Mouse (Mus musculus) ovary, adult 18-20 months (tissue): ENCODE results near the gene Usp49.
"Not testable (repeated sequence)": the region's sequence is repeated elsewhere in the genome, so short reads cannot be mapped to it uniquely, and the experiment has no call there.

Experiments
- DNase-seq: peaks from one replicate; pipeline ENCODE4 v3.0.0; 2022; ENCODE audit warnings: low spot score, mixed read lengths

Usp49 gene

DNA sequence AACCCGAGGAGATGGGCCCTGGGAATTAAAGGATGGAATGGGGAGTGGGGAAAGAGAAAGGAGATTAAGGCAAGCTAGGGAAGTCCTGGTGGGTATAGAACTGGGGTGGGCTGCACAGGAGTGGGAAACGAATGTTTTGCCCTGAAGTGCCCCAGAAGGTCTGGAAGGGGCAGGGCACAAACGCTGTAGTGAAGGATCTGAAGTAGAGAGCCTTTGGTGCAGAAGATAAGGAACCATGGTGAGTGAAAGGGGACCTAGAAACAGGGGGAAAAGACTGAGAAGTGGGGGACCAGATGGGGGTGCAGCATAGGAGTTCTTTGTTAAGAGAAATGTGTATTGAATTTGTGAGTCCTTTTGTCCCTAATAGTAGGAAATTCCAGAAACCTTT is at the start of gene Usp49:
Usp49 (plus strand) TSS at position 13 of the 388 bp plus-strand sequence.
- no peak for DNase-seq

DNA sequence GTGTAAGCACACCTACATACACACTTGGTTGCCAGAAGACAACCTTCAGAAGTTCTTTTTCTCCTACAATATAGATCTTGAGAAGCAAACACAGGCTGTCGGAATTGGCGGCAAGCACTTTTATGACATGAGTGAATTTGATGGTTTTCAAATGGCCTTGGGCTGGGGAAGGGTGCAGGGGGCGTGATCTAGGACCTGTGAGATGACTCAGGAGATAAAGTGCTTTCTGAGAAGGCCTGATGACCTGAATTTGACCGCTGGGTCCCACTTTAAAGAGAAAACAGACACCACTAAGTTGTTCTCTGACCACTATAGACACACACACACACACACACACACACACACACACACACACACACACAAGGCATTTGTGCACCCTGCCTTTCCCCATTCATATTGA is 49.5 kb upstream of the Usp49 start:
- no peak for DNase-seq

DNA sequence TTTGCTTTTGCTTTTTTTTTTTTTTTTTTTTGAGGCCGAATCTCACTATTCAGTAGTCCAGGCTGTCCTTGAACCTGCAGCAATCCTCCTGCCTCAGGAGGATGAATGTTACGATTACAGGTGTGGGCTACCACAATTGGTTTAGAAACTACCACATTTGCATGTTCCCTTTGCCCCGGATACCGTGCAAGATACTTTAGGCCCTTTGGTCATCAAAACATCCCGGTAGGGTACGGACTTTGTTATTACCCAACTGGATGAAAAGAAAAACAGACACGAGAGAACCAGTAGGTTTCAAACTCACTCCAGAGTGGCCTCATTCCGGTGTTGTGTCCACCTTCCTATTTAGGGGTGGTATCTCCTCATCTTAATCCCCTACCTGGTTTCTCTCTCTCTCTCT is 42.0 kb upstream of the Usp49 start:
- no peak for DNase-seq

DNA sequence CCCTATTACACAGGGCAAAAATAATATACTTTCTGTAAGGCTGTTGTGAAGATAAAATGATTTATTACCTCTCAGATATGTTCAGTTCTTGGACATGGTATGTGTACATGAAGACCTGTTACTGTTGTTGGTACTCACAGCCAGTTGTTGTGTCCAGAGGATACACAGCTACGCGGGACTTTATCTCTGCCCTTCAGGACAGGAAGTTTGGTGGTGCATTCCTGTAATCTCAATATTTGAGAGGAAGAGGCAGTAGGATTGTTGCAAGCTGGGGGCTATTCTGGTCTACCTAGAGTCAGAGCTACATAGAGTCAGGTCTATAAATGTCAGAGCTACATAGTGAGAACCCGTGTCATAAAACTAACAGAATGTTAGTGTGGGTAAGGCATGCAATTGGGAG is 39.4 kb upstream of the Usp49 start:
- no peak for DNase-seq

DNA sequence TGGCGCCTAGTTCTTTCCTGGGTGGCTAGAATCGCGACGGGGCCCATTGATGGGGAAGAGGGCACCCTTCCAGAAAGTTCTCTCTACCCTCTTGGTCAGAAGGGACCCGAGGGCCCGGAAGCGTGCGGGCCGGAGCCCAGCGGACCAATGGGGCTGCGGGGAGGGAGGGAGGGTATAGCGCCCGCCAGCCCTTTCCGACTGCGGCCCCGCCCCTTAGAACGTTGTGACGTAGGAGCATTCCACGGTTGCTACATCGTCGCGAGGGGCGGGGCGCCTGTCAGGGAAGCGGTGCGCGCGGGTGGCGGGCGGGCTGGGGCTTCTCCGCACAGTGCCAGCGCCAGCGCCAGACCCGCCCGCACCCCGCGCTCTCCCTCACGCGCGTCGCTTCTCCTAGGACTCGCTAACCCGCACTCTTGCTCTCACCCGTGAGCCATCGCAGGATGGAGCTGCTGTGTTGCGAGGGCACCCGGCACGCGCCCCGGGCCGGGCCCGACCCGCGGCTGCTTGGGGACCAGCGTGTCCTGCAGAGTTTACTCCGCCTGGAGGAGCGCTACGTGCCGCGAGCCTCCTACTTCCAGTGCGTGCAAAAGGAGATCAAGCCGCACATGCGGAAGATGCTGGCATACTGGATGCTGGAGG is 37.2 kb upstream of the Usp49 start:
- DNase-seq = peak; percentile 85

DNA sequence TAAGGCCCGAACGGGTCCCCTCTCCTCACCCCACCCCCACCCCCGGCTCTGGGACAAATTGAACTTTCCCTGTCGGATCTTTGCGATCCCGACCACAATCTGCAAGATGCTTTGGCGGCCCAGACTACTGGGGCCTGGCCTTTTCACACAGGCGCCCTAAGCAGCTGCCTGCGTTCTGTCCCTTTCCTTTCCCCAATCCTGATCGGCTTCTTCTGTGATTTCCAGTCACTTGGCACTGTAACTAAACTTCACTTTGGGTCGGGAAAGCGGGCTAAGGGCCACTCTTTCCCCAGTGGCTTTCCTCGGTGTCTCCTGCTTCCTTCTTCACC is 36.7 kb upstream of the Usp49 start:
- DNase-seq = no peak

DNA sequence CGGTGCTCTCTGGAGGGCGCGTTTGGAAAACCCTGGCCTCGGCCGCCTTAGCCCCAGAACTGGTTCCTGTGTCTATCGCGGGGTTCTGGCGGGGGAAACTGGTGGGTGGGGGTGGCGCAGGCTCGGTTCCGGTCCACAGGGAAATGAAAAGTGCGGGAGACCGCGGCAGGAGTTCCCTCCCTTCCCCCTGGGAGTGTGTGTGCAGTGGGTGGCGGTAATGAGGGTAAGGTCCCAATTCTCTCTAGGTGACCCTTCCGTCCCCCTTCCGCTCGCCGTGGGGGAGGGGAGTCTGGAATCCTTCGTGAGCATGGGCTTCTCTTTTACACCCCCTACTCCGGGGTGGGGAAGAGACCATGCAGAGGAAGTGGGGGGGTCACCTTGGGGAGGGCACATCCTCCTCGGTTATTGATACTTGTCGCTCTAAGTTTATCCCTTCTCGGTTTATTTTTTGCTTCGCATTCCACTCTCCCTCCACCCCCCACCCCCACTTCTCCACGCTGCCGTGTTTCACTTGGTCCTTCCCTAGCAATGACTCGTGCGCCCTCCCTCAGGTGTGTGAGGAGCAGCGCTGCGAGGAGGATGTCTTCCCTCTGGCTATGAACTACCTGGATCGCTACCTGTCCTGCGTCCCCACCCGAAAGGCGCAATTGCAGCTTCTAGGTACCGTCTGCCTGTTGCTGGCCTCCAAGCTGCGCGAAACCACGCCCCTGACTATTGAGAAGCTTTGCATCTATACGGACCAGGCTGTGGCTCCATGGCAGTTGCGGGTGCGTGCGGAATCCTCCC is 36.1 kb upstream of the Usp49 start:
- no peak for DNase-seq

DNA sequence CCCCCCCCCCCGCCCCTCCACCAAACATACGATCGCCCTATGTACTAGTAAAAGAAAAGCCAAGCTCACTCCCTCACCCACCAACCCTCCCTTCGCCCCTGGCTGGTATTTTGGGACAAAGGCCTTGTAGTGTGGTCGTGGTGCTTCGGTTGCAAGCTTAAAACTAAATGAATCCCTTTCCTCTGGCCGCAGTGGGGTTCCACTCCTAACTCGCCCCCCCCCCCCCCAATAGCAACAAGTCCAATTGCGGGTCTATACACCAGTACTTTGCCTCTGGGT is 35.6 kb upstream of the Usp49 start:
- no peak for DNase-seq

DNA sequence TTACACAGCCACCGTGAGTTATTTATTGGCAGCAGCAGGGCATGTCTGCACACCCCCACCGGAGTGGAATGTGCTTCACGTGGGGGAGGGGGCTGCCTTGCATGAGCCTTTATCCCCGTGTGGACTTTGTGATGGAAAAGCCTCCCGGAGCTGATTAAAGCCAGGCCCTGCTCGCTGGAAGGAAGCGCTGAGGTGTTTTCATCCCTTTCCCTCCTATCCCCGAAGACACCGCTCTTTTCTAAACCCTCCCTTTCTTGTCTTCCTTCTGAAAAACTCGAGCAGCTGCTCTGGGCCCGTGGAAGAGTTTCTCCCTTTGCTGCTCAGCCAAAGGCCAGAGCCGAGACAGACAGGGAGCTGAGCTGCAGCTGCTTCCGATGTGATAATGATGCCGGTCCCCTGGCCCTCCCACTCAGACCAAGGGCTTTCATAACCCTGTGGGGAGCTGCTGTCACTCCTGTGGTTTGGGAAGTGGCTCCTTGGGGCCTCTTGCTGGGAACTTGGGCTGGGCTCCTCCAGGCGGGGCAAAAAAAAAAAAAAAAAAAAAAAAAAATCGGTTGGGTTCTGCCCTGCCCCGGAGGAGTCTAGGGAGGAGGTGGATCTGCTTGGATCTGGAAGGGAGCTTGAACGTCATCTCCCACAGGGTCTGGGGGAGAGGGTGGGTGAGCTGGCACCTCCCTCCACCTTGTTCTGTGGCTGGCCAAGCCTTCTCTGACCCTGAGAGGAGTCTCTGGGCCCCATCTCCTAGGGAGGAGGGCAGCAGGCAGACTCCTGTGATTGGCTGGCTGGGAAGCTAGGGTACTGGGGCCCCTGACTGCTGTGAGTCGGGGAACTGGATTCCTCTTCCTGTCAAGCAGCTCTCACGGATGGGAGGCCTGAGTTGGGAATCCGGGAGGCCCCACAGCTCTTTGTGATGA is 35.0 kb upstream of the Usp49 start:
- no peak for DNase-seq

DNA sequence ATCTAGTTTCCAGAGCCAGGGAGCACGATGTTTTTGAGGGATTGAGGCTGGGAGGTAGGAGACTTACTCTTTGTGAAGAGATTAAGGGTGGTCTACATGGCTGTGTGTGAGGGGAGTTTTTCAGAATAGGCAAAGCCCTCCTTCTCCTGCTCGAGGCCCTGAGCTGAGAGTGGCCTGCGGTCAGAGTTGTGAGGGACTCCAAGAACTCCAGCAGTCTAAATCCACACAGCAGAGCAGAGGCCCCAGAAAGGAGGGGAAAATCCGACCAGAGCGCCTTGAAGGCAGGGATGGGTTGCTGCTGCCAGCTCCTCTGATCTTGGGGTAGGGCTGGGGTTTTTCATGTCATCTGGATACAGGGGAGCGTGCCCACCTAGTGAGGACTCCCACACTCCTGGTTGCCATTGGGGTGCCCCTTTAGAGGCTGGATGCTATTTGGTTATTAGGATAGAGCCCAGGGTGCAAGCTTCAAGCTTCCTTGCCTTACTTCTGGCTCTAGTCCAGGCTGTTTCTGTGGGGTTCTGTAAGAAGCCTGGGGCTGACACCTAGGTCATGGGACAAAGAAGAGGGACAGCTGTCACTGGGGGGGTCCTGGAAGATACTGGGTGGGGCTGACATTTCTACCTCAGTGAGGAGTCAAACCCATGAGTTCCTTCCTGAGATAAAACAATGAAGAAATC is 34.2 kb upstream of the Usp49 start:
- DNase-seq = no peak

DNA sequence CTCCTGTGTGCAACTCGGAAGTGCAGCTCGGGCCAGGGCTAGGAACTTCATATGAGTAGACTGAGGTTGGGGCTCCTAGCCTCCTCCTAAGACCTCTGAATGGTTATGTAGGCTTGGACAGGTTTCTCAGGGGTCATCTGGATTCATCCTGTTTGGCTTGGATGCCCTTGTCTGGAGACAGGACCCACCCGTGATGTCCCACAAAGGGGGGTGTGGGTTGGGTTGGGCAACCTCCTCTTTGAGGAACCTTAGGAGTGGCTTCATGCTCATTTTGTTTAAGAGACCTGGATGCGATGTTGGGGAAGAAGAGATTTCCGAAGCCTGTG is 33.7 kb upstream of the Usp49 start:
- no peak for DNase-seq

DNA sequence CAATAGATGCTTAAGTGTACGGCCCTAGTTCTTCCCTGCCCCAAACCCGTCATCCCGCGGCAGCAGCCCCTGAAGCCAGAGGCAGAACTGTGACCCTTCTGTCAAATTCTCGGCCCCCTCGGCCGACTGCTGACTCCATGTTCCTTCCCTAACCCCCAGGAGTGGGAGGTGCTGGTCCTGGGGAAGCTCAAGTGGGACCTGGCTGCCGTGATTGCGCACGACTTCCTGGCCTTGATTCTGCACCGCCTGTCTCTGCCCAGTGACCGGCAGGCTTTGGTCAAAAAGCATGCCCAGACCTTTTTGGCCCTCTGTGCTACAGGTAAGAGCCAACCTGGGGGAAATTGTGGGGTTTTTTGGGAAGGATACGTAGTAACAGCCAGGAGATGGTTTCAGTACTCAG is 33.2 kb upstream of the Usp49 start:
- DNase-seq = no peak

DNA sequence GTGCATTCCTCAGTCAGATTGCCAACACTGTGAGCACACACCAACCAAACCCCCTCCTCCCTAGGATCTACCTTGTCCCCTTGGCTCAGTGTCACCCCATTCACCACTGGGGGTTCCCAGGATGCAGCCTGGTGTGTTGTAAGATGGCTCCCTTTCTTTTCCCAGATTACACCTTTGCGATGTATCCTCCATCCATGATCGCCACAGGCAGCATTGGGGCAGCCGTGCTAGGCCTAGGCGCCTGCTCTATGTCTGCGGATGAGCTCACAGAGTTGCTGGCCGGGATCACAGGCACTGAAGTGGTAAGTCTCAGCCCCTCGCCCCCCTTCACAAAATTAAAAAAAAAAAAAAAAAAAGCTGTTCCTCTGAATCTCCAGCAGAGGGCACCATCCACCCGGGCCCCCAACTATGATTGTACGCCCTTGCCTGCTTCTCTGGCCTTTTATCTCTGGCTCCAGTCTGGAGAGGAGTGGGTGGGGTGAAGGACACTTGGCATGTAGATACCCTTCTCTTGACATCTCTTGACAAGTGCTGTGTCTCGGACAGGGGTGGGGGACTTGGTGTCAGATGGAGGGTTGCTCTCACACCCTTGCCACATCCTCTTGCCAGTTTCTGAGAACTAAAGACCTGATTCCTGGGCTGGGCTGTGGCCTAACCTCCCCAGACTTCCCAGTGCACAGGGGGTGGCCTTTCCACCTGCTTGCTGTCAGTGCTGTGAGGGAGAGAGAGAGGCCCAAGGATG is 32.5 kb upstream of the Usp49 start:
- DNase-seq = no peak

DNA sequence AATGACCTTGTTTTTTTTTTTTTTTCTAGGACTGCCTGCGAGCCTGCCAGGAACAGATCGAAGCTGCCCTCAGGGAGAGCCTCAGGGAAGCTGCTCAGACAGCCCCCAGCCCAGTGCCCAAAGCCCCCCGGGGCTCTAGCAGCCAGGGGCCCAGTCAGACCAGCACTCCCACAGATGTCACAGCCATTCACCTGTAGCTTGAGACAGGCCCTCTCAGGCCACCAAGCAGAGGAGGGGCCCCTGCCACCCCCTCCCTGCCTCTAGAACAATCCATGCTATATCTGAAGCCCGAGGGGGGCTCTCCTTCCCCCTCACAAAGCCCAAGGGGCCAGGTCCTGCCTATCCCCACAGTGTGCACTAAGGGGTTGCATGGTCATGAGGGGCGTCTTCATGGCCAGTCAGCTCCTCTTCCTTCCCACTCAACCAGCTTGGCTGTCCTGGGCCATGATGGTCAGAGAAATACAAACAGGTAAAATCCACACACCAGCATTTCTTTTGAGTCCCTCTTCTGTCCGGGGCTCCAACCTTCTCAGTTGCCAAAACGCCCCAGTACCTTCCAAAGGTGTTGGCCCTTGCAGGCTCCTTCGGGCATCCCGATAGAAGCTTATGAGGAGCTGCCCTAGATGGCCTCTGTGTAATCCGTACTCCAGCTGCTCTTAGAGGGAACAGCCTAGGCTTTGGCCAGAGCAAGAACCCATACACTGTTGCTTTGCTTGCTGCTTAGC is 31.7 kb upstream of the Usp49 start:
- DNase-seq = not testable (repeated sequence)

DNA sequence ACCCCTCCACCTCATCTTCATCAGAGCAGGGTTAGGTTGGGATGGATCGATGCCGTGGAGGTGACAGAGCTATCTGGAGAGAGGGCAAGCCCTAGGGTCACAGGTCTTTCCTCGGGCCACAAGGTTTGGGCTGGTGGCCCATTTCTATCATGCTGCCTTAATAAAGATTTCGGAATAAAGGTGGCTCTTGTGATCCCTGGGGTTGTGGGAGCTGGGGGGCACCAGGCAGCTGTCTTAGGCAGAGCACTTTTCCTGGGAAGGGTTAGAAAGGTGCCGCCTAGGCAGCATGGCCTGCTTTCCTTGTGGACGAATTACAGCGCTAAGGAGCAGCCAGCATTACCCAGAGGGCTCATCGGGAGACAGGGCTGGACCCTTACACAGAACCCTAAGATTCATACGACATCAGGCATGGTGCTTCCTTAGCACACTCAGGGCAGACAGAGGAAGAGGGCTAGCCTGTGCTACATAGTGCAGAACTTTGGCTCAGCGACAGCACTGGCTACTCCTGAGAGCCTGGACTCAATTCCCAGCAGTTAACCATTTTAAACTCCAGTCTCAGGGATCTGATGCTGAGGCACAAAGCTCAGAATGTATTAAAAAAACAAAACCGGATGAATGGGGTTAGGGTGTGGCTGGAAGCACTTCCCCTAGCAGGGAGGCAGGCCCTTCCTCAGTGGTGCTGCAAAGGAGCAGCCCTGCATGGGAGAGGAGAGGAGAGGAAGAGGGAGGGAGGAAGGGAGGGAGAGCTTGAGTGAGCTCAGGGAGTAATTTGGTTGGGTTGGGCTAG is 30.8 kb upstream of the Usp49 start:
- DNase-seq = no peak

DNA sequence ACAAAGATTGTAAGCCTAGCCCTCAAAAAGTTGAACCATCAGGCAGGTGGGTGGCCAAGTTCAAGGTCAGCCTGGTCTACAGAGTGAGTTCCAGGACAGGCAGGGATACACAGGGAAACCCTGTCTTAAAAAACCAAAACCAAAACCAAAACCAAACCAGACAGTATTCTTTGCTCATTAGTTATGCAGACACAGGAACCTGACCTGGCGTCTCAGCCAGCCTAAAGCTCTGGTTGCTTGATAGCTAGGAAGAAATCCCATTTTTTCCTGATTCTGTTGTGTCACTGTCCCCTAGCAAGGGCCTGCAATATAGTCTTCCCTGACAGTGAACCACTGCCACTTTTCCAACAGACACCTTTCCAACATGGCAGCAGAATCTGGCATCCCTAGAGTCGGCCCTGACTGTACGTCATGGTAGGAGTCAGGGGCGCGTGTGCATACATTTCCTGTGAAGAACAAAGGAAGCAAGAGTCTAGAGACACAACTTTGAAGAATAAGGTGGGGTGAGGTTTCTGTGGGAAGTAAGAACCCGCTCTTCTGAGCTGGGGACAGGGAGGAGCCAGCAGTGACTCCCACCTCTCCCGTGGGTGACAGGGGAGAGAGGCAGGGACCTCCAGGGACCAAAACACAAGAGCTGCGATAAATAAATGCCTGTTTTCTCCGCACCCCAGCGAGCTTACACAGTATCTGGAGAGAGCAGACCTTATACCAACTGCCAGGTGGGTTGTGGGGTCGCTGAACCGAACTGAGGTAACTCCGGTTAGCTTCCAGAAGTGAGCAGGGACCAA is 29.7 kb upstream of the Usp49 start:
- DNase-seq = no peak

DNA sequence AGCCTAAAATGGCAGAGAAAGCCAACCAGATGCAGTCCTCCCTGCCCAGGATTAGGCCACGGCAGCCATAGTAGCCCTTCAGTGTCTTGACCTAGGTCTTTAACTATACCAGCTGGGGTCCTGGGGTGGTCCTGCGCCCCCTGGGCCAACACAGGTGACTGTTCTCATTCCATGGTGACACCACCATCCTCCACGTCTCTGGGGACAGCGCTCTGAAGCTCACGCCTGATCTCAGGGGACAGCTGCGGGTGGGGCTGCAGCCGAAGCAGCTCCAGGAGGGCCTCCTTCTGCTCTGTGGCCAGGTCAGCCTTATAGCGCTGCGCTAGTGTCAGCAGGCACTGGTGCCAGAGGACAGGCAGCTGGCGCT is 29.1 kb upstream of the Usp49 start:
- no peak for DNase-seq

DNA sequence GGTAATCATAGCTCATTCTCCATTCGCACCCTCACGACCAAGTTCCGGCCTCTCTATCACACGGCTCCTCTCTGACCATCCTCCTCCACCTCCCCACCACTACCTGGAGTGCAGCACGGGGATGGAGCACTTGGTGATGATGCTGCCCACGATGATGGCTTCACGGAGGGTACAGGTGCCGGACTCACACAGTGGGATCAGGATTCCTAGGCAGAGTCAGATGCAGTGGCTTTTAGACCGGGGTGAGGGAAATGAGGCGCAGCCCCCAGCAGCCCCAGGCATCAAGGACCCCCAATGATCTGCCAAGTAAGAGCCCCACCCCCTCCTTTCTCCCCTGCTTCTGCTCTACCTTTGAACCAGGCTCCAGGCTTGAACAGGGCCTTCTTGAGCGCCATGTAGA is 28.2 kb upstream of the Usp49 start:
- DNase-seq = no peak

DNA sequence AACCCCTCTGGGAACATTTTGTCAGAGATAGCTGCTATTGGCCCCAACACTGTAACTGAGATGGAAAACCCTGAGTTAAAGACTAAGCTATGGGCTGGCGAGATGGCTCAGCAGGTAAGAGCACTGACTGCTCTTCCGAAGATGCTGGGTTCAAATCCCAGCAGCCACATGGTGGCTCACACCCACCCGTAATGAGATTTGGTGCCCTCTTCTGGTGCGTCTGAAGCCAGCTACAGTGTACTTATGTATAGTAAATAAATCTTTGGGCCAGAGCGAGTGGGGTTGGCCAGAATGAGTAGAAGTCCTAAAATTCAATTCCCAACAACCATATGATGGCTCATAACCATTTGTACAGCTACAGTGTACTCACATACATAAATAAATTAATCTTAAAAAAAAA is 24.3 kb upstream of the Usp49 start:
- DNase-seq = no peak

DNA sequence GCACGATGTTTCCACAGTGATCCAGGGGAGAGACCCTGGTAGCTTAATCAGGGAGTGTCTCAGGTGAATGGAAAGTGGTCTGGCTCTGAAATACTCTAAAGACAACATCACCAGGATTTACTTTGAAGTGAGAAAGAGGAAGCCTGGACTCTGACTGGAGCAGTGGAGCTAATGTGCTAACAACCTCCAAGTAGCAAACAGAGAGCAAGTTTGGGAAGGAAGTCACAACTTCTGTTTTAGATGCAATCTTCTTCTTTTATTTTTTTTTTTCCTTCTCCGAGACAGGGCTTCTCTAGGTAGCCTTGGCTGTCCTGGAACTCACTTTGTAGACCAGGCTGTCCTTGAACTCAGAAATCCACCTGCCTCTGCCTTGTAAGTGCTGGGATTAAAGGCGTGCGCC is 21.3 kb upstream of the Usp49 start:
- no peak for DNase-seq
